Mouse (Mus musculus) adipose tissue, adult 10 weeks (tissue): Measurements from ENCODE around the gene Smg8. TPM values are rescaled to one million over a fixed set of nuclear protein-coding genes. Genes with fewer than 3 reads are reported as not detected.

Source experiments
- polyA plus RNA-seq: library from polyadenylated mRNA; stranded (reverse); fragments of 350-450 nt; fragmentation: Illumina TruSeq; extraction: RNeasy Lipid Tissue Mini Kit (QIAGEN cat#74804); gene quantifications from one replicate; pipeline ENCODE4 v1.2.3, GENCODE M21; 2014; ENCODE audit warnings: low read depth, low replicate concordance

Smg8 gene
- 10.8 TPM for polyA plus RNA-seq

GRCm38 (mm10) chr11:87086290-87086984 is at the start of gene Smg8:
TSS of gene Smg8 (minus strand) at chr11:87086774.

DNA sequence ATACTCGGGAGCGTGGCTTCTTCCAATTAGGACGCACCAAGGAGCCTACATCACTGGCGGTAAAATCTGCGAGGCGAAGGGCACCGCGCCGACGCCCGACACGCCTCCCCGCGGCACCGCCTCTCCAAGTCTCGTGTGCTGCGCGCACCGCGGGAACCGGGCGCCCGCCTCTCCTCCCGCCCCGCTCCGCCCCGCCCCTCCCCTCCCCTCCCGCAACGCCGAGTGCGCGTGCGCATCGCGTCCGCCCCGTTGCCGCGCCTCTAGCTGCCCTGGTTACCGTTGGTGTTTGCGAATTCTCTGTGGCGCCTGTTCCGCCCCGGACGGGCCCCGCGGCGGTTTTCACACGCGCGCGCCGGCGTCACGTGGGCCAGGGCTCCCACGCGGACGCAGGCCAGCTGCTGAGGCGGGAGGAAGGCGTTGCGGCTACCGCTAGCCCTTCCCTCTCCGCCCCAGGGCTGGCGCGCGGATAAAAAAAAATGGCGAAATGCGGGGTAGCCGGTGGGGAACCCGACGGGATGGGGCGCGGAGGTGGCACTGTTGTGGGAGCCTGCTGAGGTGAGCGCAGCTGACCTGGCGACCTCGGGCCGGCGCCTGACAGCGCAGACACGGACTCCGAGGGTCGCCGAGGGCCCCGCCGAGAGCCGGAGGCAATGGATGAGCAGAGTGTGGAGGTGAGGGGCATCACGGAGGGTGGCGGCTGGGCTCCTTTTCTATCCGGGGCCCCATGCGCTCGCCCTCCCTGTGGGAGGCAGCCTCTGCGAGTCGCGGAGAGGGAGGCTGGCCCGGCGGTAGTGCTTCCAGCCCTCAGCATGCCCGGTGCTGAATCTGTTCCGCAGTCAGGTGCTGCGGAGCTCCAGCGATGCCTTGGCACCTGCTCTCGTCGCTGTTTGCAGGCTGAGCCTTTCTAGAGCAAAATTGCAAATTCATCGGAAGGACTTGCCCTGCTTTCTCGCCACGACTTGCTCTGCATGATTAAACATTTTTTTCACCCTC is 40.5 kb upstream of the Smg8 start, which contains the start of gene Trim37:
Trim37 (plus strand) TSS at position 254 of the 993 bp plus-strand sequence.

GRCm38 (mm10) chr11:87108755-87109518 is 22.4 kb upstream of the Smg8 start, which contains the start of gene Ska2:
TSS of gene Ska2 (plus strand) at chr11:87109234.

GRCm38 (mm10) chr11:87108409-87108754 is 21.8 kb upstream of the Smg8 start, which contains the start of gene Prr11:
TSS of gene Prr11 (minus strand) at chr11:87108708.

DNA sequence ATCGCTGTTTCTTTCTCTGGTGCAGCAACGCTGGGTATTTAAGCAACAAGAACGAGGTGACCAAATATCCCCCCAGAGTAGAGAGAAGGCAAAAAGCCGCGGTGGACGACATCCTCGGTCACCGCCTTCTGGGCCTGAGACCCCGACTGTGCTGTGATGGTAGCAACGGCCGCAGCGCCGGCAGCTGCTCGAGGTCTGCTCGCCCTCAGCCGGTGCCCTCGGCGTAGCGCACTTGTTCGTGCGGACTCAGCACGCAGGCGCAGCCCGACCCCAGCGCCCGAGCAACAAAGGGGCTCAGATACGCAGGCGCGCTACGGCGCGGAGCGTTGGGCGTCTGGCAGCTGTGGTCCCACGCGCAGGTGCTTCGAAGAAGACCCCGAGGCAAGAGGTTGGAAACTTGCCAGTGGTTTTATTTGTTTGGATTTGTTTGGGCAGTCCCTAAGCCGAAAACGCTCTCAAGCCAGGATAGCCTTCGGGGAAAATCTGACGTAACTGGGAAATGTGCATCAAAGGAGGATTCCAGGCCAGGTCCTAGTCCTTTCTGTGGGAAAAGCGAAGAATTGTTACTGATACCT is 12.6 kb downstream of the Smg8 start, which contains the start of gene Gdpd1:
Gdpd1 (minus strand) TSS at position 197 of the 575 bp plus-strand sequence.

Other genes starting within 250 kb of the Smg8 start
- gene Ypel2, start 93.1 kb downstream of the Smg8 start, polyA plus RNA-seq, result 15.3 TPM
- gene Gdpd1, start 12.7 kb downstream of the Smg8 start, polyA plus RNA-seq, result 14.6 TPM
- 1.2 TPM for gene Prr11, start 21.9 kb upstream of the Smg8 start, polyA plus RNA-seq
- 9.4 TPM for gene Ska2, start 22.5 kb upstream of the Smg8 start, polyA plus RNA-seq
- gene Trim37, start 40.3 kb upstream of the Smg8 start, polyA plus RNA-seq, result 18.0 TPM